Mouse (Mus musculus) heart, postnatal 36 days (tissue): ENCODE measurements at regions not wholly inside any gene's neighbourhood (a gene's known extent, or its start where the extent isn't known, plus 50 kb on each side); places are given as distances from the start of the nearest gene placed in this dataset.

Source experiments
- DNase-seq, 2 experiments: peaks; one replicate each; pipeline ENCODE4 v3.0.0; 2021 to 2022
- intact Hi-C: fragments of 180-260 bp; cut with DNase I; formaldehyde crosslinking; loops from one replicate; pipeline ENCODE4 v1.15.1; 2025

GRCm38 (mm10) chr6:126588761-126589160 lies 53.5 kb upstream of the Kcna5 start:
- DNase-seq: no peak
- intact Hi-C loops: no loop called here

GRCm38 (mm10) chr6:126587476-126587875 lies 52.3 kb upstream of the Kcna5 start:
- no peak for DNase-seq

GRCm38 (mm10) chr6:126585813-126586212 lies 50.6 kb upstream of the Kcna5 start:
- intact Hi-C loops: no loop called here
- DNase-seq: peak; percentile 22 to 41

More at GRCm38 (mm10) chr6:126587476-126587875, 52.3 kb upstream of the Kcna5 start:
- intact Hi-C loops: no loop called here
